Mouse (Mus musculus) E14TG2a.4 (cell line): Measurements from ENCODE around the gene Arrb2.
"Not testable (repeated sequence)": the region's sequence is repeated elsewhere in the genome, so short reads cannot be mapped to it uniquely, and the experiment has no call there.

Source experiments
- H3K27me3 ChIP-seq: 2 replicates; pipeline ENCODE4 v1.6.1; 2014; ENCODE audit warnings: low read length, control low read depth; ENCODE audit not compliant: insufficient read depth
- H3K36me3 ChIP-seq: 2 replicates; pipeline ENCODE4 v1.6.1; 2014; ENCODE audit warnings: low read length, control low read depth; ENCODE audit not compliant: insufficient read depth
- H3K4me1 ChIP-seq: replicated peaks from 2 replicates; pipeline ENCODE4 v1.6.1; 2014; ENCODE audit warnings: low read depth, low read length, control low read depth
- H3K4me3 ChIP-seq: replicated peaks from 2 replicates; pipeline ENCODE4 v1.5.1; 2014; ENCODE audit warnings: mild to moderate bottlenecking, low read length
- H3K9me3 ChIP-seq: 2 replicates; pipeline ENCODE4 v1.6.1; 2014; ENCODE audit warnings: low read length, control low read depth
- CTCF ChIP-seq: conservative IDR thresholded peaks from 2 replicates; pipeline ENCODE4 v1.5.1; 2014; ENCODE audit warnings: low read length
- NANOG ChIP-seq: IDR thresholded peaks from 2 replicates; pipeline ENCODE4 v1.6.1; 2014; ENCODE audit warnings: borderline replicate concordance, low read length, mixed read lengths
- POU5F1 ChIP-seq: IDR thresholded peaks from 2 replicates; pipeline ENCODE4 v1.6.1; 2014; ENCODE audit warnings: low read length, borderline replicate concordance

Arrb2 gene

DNA sequence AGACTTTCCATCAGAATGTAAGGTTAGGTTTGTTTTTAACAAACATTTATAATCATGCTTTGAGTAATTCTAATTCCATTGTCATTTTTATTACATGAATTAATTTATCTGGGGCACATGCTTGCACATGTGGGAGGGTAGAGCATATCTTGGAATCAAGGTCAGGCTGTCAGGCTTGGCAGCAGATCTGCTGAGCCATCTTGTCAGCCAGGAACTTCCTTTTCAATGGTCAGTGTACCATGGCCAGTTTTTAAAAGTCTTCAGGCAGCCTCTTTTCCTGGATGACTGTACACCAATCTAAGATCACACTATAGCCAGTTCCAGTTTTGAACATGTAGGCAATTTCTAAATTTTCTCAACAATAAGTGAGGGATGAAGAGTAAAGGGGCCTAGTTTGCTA lies 40.3 kb downstream of the Arrb2 start:
- H3K9me3 ChIP-seq = no peaks in the 10 kb centered on the region
- H3K4me3 ChIP-seq = no peak overlapping the region
- TF ChIP-seq CTCF (no peak), POU5F1 (no peak), NANOG (no peak)
- H3K36me3 ChIP-seq = no peaks in the 10 kb centered on the region
- no peaks in the 10 kb centered on the region for H3K4me1 ChIP-seq
- H3K27me3 ChIP-seq = peaks cover 6% of the 10 kb centered on the region

DNA sequence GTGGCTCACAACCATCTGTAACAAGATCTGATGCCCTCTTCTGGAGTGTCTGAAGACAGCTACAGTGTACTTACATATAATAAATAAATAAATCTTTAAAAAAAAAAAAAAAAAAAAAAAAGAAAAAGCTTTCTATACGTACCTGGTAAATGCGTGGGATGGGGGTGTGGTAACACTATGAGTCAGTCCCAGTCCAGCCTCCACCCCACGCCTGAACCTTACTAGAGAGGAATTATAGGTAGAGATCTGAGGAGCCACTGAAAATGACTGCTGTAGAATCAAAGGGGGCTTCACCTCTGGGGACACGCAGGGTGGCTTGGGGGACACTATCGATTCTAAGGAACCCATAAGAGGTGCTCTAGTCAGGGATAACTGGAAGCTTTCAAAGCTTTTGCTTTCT lies 40.9 kb downstream of the Arrb2 start:
- not testable (repeated sequence) for H3K9me3 ChIP-seq, H3K36me3 ChIP-seq, H3K4me1 ChIP-seq, H3K27me3 ChIP-seq, H3K4me3 ChIP-seq

DNA sequence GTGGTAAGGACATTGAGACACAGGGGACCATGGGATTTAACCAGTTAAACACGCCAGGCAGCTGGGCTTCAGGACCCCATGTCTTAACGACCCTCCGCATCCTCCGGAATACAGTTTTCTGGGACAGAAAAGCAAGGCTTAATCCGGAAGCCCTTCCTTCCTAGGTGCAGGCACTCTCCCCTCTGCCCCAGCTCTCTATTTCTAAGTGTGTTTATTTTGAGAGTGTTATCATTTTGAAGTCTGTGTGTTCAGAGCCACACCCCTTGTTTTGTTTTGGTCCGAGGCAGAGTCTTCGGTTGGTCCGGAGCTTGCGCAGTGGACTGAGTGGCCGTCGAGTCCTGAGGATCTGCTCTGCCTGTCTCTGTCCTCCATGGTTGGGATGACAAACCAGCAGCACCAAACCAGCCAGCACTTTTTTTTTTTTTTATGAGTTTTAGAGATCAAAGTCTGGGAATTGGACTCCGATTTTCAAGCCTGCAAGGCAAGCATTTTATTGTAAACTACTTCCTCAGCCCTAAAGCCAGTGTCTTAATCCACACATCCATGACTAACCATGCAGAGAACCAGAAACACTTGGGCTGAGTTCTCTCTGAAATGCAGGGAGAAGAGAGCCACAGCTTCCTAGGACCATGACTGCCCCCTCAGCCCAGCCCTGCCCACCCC lies 42.6 kb downstream of the Arrb2 start:
- H3K4me1 ChIP-seq = no peaks in the 10 kb centered on the region
- H3K4me3 ChIP-seq = no peak overlapping the region
- H3K27me3 ChIP-seq = peaks cover 4% of the 10 kb centered on the region; the same call in 1 of the 2 replicates
- no peak for TF ChIP-seq POU5F1
- TF ChIP-seq NANOG = no peak
- no peak for TF ChIP-seq CTCF
- no peaks in the 10 kb centered on the region for H3K9me3 ChIP-seq
- no peaks in the 10 kb centered on the region for H3K36me3 ChIP-seq

DNA sequence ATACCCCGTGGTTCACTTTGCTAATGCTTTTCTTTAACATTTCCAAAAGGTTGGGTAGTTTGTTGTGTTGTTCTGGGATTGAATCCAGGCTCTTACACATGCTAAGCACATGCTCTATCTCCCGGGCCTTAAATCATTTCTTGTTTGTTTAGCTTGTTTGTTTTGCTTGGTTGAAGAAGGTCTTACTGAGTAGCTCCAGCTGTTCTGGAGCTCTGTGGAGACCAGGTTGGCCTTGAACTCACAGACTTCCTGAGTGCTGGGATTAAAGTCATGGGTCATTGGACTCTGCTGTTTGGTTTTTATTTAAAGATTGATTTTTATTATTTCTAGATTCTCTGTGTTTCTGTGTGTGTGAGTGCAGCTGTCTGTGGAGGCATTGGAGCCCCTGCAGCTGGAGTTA lies 53.1 kb downstream of the Arrb2 start:
- peaks cover 16% of the 10 kb centered on the region for H3K4me1 ChIP-seq

DNA sequence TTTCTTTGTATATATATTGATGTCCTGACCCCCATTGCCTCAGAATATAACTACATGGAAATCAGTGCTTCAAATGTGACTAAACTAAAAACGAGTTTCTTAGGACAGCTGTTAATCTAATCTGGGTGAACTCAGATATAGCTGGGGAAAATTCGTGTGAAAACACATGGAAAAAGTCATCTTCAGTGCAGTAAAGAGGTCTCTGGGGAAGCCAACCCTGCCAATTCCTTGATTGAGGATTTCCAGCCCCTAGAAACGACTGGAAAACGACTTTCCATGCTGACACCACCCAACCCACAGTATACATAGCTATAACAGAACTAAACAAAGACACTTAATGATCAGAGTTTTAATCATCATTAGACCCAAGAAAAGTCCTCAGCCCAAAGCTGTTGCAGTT lies 55.4 kb downstream of the Arrb2 start:
- TF ChIP-seq POU5F1 (no peak), CTCF (no peak), NANOG (no peak)
- no peak overlapping the region for H3K4me3 ChIP-seq
- no peaks in the 10 kb centered on the region for H3K9me3 ChIP-seq
- H3K36me3 ChIP-seq = no peaks in the 10 kb centered on the region
- H3K4me1 ChIP-seq = peaks cover 8% of the 10 kb centered on the region
- H3K27me3 ChIP-seq = no peaks in the 10 kb centered on the region

More for the DNA sequence above, 53.1 kb downstream of the Arrb2 start:
- Histone ChIP-seq H3K9me3 (no peaks in the 10 kb centered on the region), H3K27me3 (no peaks in the 10 kb centered on the region), H3K4me3 (no peak overlapping the region), H3K36me3 (no peaks in the 10 kb centered on the region)
- TF ChIP-seq CTCF (no peak), NANOG (no peak), POU5F1 (no peak)

DNA sequence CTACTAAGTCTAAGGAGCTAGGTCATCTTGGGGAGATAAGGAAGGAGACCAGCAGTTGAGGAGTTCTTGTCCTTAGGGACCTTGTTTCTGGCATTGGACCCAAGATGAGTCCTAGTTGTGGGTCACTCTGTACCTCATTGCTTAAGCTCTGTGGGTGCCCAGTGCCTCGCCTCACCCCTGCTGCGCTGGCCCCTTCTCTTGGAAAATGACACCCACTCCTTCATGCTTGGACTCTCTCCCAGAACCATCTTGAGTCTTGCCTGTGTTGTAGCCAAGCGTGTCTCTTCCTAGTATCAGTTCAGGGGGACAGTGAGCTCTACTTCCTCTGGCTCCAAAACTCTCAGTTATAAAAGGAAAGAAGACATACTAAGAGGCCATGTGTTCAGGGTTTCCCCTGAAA lies 56.7 kb downstream of the Arrb2 start:
- H3K4me1 ChIP-seq = no peaks in the 10 kb centered on the region
- no peaks in the 10 kb centered on the region for H3K36me3 ChIP-seq
- H3K9me3 ChIP-seq = no peaks in the 10 kb centered on the region
- no peak overlapping the region for H3K4me3 ChIP-seq
- no peak for TF ChIP-seq POU5F1
- no peak for TF ChIP-seq CTCF
- no peak for TF ChIP-seq NANOG
- no peaks in the 10 kb centered on the region for H3K27me3 ChIP-seq

DNA sequence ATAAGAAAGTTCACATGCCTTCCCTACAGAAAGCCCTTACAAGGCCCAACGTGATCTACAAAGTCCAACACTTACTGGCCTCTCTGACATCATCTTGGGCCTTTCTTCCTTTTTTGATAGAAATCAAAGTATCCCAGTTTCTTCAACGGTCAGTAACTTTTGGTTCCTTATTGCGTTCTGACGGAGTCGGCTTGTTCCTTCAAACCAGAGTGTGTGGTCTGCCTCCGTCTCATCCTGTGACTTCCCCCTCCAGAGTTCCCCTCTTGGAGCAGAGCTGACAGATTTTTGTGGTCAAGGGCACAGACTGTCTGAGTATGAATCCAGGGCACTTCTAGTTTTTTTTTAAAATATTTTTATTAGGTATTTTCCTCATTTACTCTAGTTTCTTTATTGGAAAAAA lies 57.2 kb downstream of the Arrb2 start:
- H3K36me3 ChIP-seq = no peaks in the 10 kb centered on the region
- no peak overlapping the region for H3K4me3 ChIP-seq
- no peaks in the 10 kb centered on the region for H3K4me1 ChIP-seq
- TF ChIP-seq CTCF (no peak), NANOG (no peak), POU5F1 (no peak)
- H3K9me3 ChIP-seq = no peaks in the 10 kb centered on the region
- H3K27me3 ChIP-seq = no peaks in the 10 kb centered on the region
